Mouse (Mus musculus): ENCODE measurements around the gene Rchy1.

GRCm38 (mm10) chr5:91987236-91987635 lies 24.4 kb upstream of the Rchy1 start, which contains the start of gene Odaph:
- no peak for TF ChIP-seq TBP (IDR thresholded peaks at IDR 0.05; ENCODE audit: low read depth, low read length)
- TF ChIP-seq EP300 (IDR thresholded peaks at IDR 0.05; ENCODE audit: low read depth in 1 of 2, low read length in 2 of 2), result no peak
- TF ChIP-seq POLR2A (IDR thresholded peaks at IDR 0.05; ENCODE audit: control insufficient read depth in 1 of 2, insufficient read depth in 1 of 2, low read depth in 1 of 2, low read length in 2 of 2, poor library complexity in 1 of 2), result no peak
- TF ChIP-seq CTCF (IDR thresholded peaks at IDR 0.05 in 2 of 3, conservative IDR thresholded peaks at IDR 0.05 in 1 of 3; ENCODE audit: control insufficient read depth in 1 of 3, insufficient read depth in 1 of 3, low read depth in 2 of 3, low read length in 3 of 3, poor library complexity in 1 of 3, severe bottlenecking in 1 of 3), result no peak
- TF ChIP-seq HCFC1 (IDR thresholded peaks at IDR 0.05; ENCODE audit: low read depth, low read length), result no peak
- no peak for TF ChIP-seq SMC3 (IDR thresholded peaks at IDR 0.05; ENCODE audit: low read depth, low read length)
- TF ChIP-seq MAZ (IDR thresholded peaks at IDR 0.05; ENCODE audit: low read depth, low read length), result no peak
- TF ChIP-seq UBTF (IDR thresholded peaks at IDR 0.05; ENCODE audit: borderline replicate concordance, insufficient read depth, low read depth, low read length), result no peak
- no peak for TF ChIP-seq SIN3A (IDR thresholded peaks at IDR 0.05; ENCODE audit: low read length)

Measured in MEL (cell line).